8 mouse cellular contexts compared by ENCODE assay signal in the genomic region with DNA sequence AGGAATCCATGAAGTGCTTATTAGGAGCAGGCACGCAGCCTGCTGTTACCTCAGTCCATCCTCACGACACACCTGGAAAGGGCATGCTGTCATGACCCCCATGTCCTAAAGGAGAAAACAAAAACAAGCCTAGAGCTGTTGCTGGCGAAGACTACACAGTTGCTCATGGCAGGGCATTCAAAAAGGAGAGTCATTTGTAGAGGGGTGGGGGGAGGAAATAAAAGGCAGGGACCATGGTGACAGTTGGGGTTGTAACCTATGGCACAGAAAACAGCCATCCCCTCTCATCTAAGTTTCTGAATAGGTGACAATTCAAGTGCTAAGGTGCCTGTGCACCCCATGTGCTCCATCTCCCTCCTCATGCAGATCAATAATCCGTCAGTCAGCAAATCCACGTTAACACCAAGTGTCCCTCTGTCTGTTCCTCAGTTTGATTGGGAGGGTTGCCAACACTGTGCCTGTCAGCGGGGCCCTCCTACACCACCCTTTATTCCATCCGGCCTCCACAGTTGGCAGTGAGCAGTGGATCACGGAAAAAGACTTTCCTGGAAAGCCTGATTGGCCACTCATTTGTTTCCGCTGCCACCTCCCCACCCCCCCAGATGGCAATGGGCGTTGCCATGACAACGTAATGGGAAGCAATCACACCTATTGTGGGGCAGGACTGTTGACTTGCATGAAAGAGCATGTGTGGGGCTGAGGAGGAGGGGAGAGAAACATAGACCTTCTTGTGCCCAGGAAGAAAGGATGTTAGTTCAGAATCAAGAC.
A peak's percentile ranks its signal among the peaks of the same experiment; 100 is the strongest.
DNase-seq lines count a peak whose midpoint lies in the region; ATAC-seq and TF ChIP-seq lines count a peak whose summit lies in the region.

No protein-coding gene starts in this region.

- peak overlapping the region; percentile 82 for H3K27ac ChIP-seq in hindbrain, embryonic 14.5 days
- H3K27ac ChIP-seq in heart, embryonic 11.5 days (ENCODE audit: low read depth, low read length), result no peak overlapping the region
- H3K27ac ChIP-seq in kidney, adult 2 months (ENCODE audit: insufficient read depth, low read depth, low read length), result no peak overlapping the region

- peaks cover 44% of the 10 kb centered on the region for H3K4me1 ChIP-seq in hindbrain, embryonic 14.5 days (replicated peaks; ENCODE audit: control insufficient read depth, insufficient read depth, low read length)
- 0 out of 2 replicates have a peak, but pooled peaks cover 5% of the 10 kb centered on the region for H3K4me1 ChIP-seq in heart, embryonic 11.5 days (ENCODE audit: control insufficient read depth, insufficient read depth, low read length)
- H3K4me1 ChIP-seq in kidney, adult 2 months (ENCODE audit: control insufficient read depth, insufficient read depth, low read length), result no peaks in the 10 kb centered on the region

- peak; percentile 74 for DNase-seq in R1 (ENCODE audit: low read depth, low spot score)
- DNase-seq in embryo, embryonic 11.5 days (ENCODE audit: low read depth, low spot score), result peak; percentile 43
- DNase-seq in hindbrain, embryonic 14.5 days (ENCODE audit: low spot score), result peak; percentile 76
- DNase-seq in mesoderm, embryonic 11.5 days (ENCODE audit: low read depth, low spot score), result peak; percentile 75
- peak; percentile 72 for DNase-seq in telencephalon, adult 2 months (ENCODE audit: low read depth, low spot score)
- DNase-seq in ovary, postnatal 10 days (ENCODE audit: low spot score), result no peak
- no peak for DNase-seq in kidney, adult 2 months

- no peaks in the 10 kb centered on the region for H3K36me3 ChIP-seq in hindbrain, embryonic 14.5 days (replicated peaks; ENCODE audit: control insufficient read depth, insufficient read depth)
- H3K36me3 ChIP-seq in heart, embryonic 11.5 days (ENCODE audit: control insufficient read depth, insufficient read depth, low read length), result no peaks in the 10 kb centered on the region
- no peaks in the 10 kb centered on the region for H3K36me3 ChIP-seq in kidney, adult 2 months (ENCODE audit: control insufficient read depth, insufficient read depth, low read length)

- no peaks in the 10 kb centered on the region for H3K27me3 ChIP-seq in hindbrain, embryonic 14.5 days (ENCODE audit: control insufficient read depth, insufficient read depth, low read length)
- H3K27me3 ChIP-seq in heart, embryonic 11.5 days (ENCODE audit: control insufficient read depth, insufficient read depth, low read length), result no peaks in the 10 kb centered on the region
- H3K27me3 ChIP-seq in kidney, adult 2 months (replicated peaks; ENCODE audit: control insufficient read depth, insufficient read depth, low read length), result no peaks in the 10 kb centered on the region

- H3K4me3 ChIP-seq in hindbrain, embryonic 14.5 days (replicated peaks; ENCODE audit: low read length), result no peak overlapping the region
- no peak overlapping the region for H3K4me3 ChIP-seq in heart, embryonic 11.5 days (ENCODE audit: low read depth, low read length)
- H3K4me3 ChIP-seq in kidney, adult 2 months (ENCODE audit: insufficient read depth, low read depth, low read length), result no peak overlapping the region

- WGBS in hindbrain, embryonic 14.5 days, result 14% methylated on average over 11 of the region's 11 CpGs
- 35% methylated on average over 11 of the region's 11 CpGs for WGBS in heart, embryonic 11.5 days (ENCODE audit: insufficient replicate concordance)
- 36% methylated on average over 11 of the region's 11 CpGs for WGBS in kidney, adult 2 months

- H3K9me3 ChIP-seq in hindbrain, embryonic 14.5 days (ENCODE audit: control insufficient read depth, low read length), result no peaks in the 10 kb centered on the region
- H3K9me3 ChIP-seq in heart, embryonic 11.5 days (replicated peaks; ENCODE audit: control insufficient read depth, low read length), result no peaks in the 10 kb centered on the region

- TF ChIP-seq CTCF in kidney, adult 2 months (conservative IDR thresholded peaks at IDR 0.05; ENCODE audit: insufficient read depth, insufficient read length, low read depth, low read length), result no peak

- no peak for TF ChIP-seq POLR2A in kidney, adult 2 months (IDR thresholded peaks at IDR 0.05; ENCODE audit: low read depth, low read length)

- peak overlapping the region; percentile 41 for H3K4me2 ChIP-seq in hindbrain, embryonic 14.5 days (replicated peaks)
- no peak overlapping the region for H3K4me2 ChIP-seq in heart, embryonic 11.5 days

- ATAC-seq in hindbrain, embryonic 14.5 days (ENCODE audit: low FRiP score), result peak; percentile 87
- ATAC-seq in heart, embryonic 11.5 days (replicated peaks; ENCODE audit: insufficient number of reproducible peaks, low FRiP score, low TSS enrichment), result no peak

- no peak overlapping the region for H3K9ac ChIP-seq in hindbrain, embryonic 14.5 days
- no peak overlapping the region for H3K9ac ChIP-seq in heart, embryonic 11.5 days (ENCODE audit: low read depth, low read length)

Comparison
In these comparisons a context has a peak if more than half of its experiments do, and no peak if none do; other contexts are left out.
1. DNase-seq: peak in R1 (single experiment), embryo, embryonic 11.5 days (single experiment), hindbrain, embryonic 14.5 days (single experiment), mesoderm, embryonic 11.5 days (single experiment) and telencephalon, adult 2 months (single experiment); none in ovary, postnatal 10 days (single experiment) and kidney, adult 2 months (single experiment).